Mouse (Mus musculus) right cerebral cortex, postnatal 25 days (tissue): ENCODE measurements at regions not wholly inside any gene's neighbourhood (a gene's known extent, or its start where the extent isn't known, plus 50 kb on each side); places are given as distances from the start of the nearest gene placed in this dataset.

Experiments used
- DNase-seq: peaks from one replicate; pipeline ENCODE4 v3.0.0; 2022

DNA sequence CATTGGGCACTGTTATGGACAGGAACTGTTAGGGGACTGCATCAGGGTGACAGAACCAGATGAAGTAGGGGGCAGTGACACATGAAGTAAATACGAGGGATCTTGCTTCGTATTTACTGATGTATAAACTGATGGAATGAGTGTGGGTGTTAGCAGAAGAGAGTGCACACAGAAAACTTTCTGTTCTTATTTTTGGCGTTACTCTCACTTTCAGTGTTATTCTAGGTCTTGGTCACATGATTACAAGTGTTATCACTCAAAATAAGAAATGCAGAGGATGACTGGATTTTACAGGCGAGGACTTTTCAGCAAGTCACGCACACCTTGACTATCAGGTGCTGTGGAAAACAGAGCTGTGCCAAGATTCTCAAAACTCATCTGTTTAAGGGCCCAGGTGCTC, 185.6 kb upstream of the Arhgap24 start:
- DNase-seq, result no peak

DNA sequence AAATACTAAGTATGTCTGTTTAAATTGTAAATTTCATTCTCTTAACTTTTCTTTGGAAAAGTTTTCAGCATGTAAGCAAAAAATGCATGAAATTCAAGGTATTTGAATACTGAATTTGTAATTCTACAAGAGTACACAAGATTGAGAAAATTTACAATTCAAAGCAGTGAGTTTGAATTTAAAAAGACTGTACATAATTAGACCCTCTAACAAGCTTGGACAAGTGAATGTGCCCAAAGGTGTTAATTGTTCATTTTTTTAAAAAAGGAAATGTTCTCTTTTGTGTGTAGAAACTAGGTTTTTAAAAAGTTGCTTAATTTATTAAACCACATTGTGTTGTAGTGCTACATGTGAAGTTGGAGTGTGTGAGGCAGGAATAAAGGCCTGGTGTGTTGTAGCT, 174.9 kb upstream of the Arhgap24 start:
- DNase-seq, result no peak

DNA sequence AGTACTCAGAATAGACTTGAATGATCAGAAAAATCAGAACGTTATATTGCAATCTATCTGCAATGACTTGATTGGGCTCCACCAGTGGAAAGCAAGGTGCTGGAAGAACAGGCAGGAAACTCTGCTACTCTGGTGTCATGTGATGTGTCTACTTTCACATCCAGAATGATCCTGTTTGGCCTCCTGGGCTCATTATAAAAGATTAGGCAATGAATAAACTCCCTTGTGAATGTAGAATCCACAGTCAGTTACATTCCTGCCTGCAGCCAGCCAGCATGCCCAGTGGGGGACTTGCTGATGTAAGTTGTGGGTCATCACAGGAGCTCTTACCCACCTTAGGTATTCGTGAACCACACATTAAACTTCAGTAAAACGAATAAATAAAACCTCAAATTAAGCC, 174.5 kb upstream of the Arhgap24 start:
- DNase-seq, result no peak

DNA sequence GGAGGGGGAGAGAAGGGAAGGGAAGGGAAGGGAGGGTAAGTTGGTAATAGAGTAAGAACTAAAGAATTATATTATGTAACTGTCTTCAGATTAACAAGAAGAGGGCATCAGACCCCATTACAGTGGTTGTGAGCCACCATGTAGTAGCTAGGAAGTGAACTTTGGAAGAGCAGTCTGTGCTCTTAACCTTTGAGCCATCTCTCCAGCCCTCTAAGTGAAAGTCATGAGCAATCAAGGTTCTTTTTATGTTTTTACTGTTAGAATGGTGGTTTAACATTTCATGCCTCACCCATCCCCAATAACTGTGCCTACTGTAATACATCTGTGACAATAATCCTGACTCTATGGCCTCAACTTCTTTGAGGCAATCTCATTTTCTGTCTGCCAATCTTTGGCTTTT, 169.6 kb upstream of the Arhgap24 start:
- no peak for DNase-seq

DNA sequence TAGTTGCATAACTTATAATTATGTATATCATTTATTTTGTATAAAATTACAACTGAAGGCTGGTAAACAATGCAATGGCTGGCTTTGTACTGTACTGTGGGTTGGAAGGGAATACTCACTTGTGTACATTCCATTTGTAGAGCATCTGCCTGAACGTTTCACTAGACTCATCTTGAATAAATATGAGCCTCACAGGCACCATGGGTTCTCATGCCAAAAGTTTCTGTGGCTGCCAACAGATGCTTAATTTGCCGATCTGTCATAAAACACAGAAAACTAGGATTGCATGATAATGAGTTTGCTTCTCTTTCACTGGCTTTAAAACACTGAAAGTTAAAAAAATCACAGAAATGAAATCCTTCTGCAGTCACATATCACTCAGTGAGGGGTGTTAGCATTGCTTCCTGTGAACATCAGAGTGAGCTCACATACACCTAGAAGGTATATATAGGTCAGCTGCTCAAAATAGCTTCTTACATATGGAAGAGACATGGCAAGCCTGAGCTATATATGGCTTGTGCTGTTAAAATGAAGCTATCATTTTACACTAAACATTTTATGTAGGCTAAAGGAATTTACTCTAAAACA, 152.9 kb upstream of the Arhgap24 start:
- DNase-seq, result peak; percentile 8

DNA sequence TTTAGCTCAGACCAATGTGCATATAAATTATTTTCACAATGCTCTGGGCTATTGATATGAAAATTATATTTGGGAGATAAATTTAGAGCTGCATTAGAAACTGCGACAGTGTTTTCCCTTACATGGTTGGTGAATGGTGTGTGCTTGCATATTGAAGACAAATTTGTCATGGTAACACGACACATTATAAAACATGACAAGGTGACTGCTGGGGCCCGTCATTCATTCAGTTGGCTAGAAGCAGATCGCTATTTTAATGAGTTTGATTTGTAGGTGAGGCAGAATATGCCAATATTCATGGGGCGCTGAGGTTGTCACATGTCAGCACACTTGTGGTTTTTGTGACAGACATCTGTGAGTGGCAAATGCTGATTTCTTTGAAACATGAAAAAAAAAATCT, 147.3 kb upstream of the Arhgap24 start:
- no peak for DNase-seq

DNA sequence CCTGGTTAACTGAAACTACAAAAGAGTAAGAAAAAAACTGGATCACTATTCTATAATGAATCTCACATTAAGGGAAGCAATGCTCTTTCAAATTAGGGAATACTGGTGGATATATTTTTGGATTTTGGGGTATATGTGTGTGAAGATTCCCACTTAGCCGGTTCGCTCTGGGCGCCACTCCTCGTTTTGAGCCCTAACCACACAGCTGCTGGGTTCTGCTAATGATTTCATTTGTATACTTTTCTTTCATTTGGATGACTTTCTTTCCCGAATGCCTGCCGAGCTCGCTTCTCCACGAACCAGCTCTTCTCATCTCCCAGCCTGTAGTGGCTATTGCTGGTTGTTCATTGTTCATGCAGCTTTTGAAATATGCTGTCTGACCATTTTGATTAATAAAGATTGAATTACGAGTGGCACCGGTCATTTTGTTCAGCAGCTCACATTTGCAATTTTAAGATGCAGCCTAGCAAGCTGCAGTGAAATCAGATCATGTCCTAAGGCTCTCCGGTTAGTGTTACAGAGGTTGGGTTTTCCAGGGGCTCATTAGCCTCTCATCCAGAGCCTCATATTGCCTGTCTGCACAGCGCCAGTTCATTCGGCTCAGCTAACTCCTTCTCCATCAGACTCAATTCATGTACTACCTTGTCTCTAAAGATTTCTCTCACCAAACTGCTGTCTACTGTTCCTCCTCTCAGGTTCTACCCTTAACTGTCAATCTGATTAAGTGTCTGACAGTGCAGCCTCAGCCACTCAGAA, 146.6 kb upstream of the Arhgap24 start:
- DNase-seq, result no peak

DNA sequence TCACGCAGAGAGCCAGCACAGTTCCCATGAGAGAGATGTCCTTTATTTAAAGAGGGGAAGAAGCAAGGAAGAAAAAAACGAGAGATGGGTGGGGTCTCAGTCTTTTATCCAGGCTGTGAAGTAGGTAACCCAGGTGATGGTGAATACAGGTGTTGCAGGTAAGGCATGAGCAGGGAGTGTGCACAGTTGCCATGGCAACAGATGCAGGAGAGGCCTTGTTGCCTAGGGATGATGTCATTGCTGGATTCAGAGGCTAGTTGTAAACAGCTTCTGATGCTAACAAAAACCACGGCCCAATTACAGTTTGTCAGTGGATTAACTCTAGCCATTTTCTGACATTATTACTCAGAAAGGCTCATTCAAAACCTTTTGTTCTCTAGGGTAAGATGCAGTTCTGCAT, 114.7 kb upstream of the Arhgap24 start:
- peak; percentile 8 for DNase-seq

DNA sequence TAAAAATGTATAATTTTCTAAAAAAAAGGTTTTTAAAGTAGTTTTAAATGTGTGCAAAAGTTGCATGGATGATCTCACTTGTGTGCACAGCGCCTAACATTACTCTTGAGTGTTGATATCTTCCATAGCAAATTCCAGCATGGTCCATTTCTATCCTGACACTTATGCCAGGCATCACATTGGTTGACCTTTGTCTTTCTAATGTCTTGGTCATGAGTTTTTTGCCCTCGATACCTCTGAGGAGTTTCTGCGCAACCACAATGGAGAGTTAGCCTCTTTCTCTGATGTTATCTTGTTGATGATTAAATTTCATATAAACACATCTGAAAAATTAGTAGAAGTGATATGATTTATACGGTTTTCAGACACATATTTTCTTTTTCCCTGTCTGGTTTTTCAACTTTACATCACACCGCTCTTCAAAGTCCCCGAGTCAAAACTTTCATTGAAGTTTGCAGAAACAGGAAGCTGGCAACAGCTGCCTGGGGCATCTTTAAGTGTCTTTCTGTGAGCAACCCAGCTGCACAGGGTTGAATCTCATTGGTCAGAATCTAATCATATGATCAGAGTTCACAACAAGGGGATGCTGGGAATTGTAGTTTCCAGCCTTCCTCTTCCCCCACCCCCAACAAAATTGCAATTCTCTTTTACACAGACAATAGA, 107.8 kb upstream of the Arhgap24 start:
- no peak for DNase-seq

DNA sequence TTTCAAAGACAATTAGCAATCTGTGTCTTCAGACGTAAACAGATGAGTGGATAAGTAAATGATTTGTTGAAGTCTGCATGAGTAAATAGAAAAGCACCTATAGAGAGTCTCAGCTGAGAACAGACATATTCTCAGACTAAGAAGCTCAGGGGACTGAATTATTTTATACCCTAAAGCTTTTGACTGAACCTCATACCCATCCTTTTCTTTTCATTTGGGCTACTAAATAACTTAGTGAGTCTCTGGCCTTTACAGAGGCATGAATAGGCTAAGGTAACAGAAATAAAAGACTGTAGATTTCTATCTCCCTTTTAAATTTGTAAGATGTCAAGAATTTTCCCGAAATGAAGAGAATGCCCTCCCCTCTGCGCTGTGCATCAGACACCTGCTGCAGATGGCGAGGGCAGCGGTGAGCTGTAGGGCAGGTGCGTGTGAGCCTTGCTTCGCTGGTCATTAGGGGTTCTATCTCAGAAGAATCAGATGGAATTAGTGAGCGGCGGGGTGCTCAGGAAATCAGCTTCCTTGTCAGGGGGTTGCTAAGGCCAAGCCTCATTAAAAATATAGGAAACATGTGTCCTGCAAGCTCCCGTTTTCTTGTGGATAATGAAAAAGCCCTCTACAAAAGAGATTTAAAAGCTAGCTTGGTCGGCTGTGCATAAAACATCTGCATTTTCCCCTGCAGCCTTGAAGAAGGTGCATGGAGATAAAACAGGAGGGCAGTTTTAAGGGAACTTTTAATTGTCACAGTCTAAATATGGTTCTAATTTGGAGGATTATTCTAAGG, 107.0 kb upstream of the Arhgap24 start:
- no peak for DNase-seq

DNA sequence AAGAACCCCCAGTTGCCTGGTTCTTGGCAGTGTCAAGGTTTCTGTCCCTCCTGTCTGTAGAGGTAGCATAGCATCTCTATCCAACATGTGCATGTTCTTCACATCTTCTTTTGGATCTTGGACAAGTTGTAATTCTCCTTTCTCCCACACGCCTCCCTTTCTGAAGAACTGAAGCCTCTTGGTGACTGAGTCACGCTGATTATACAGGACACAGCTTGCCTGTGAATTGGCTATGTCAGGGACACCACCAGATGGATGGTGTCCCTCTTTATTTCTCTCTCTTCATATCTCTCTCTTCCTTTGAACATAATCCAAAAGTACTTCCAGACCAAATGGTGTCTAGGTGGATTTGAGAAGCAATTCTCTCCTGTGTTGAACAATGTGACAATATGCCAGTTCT, 105.9 kb upstream of the Arhgap24 start:
- DNase-seq, result no peak

DNA sequence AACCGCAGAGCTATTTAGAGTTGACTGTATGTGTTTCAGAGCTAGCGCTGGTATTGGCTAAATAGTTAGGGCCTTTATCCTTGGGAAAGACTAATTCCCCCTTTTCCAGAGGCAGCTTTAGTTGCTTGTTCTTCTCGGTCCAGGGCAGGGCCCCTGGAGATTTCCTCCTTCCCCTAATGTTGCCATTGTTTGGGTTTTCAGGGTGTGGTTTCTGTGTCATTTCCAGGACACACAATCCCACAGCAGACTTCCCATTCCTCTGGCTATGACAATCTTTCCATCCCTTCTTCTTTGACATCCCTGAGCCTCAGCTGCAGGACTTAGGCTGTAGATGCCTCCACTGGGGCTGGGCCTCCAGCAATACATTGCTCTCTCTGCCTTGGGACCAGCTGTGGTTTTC, 87.2 kb upstream of the Arhgap24 start:
- DNase-seq, result no peak

DNA sequence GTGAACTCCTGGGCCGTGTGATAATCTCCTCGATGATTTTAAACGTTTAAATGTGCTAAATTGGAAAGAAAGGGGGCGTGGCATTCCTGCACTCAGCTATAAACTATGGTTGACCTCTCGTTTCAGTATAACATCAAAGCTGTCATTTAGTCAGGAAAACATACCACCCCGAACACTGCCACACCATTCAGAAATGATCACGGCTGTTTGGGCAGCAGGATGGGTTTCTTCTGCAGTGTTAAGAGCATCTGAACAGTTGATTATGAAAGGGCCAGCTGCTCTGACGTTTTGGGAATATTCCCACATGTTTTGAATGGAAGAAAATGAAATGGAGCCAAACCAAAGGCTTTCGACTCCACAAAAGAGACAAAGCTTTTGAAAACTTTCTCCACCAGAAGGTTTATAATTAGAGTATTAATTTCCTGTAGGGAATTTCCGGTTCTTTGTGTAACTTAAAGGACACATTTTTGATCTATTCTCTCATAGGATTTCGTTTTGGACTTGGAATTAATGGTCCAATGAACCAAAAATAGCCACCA, 85.5 kb upstream of the Arhgap24 start:
- DNase-seq, result no peak

DNA sequence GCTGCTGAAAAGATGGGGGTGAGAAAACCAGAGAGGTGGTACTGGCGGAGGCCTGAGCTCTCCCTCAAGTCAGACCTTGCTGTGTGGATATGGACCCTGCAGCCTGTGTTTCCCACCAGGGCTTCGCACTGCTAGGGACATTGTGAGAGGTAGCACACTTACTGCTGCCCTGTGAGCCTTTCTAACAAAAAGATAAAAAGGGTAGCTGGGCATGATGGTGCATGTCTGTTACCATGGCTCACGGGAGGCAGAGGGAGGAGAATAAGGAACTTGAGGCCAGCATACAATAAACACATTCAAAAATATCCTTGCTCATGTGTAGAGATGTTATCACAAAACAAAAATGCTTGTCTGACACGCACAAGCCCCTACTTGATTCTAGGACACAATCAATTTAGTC, 82.2 kb upstream of the Arhgap24 start:
- no peak for DNase-seq

DNA sequence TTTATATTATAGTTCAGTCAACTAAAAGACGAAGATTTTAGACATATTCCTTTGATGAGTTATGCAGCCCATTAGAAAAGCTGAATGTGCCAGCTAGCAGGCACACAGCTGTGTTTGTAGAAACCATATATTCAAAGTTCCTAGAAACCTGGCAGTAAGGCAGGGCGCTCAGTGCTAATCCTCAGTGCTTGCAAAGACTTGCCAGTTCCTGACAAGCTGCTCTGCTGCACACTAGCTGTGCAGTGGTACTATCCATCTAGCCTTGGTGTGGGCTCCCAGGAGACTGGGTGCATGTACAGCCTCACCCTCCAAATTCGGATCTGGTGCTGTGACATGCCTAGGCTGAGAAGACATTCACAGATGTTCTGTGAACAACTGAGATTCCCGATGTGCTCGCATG, 63.5 kb upstream of the Arhgap24 start:
- DNase-seq, result peak; percentile 6

DNA sequence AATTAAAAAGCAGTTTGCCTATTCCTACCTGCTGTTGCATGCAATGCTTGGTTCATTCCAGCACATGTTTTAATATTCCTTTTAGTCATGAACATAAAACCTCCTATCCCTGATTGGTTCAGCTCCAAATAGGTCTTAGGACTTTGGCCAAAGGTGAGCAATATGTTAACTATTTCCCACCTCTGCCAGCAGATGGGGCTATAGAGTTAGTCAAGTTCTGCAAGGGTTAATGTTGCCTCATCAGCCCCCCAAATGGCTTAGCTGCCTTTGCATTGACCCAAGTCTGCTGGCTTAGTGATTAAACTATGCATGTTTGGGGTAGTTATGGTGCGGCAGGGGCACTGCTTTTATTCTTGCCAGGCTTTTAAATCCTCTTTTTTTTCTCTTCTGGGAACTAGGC, 62.1 kb upstream of the Arhgap24 start:
- DNase-seq, result no peak

DNA sequence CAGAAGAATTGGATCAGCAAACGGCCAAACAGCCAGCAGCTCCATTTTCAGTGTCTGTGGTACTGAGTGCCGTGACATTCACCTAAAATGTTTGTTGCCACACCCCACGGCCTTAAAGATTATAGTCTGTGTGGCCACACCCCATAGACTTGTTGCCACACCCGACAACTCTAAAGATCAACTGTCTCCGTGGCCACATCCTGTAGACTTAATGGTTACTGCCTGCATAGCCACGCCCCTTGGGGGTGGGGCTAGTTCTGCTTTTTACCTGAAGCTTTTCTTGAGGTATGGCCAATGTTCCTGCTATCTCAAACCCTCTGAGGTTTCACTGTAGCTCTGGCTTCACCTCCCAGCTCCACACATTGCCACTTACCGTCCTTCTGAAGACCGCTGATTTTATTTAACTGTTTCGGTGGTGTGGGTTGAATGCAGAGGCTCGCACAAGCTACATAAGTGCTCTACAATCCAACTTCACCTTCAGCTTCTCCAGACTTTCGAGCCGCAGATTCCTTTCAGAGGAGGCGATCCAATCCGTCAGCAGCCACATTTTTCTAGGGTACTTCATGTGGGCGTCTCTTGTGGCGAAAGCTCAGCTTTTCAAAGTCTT, 56.5 kb upstream of the Arhgap24 start:
- no peak for DNase-seq

DNA sequence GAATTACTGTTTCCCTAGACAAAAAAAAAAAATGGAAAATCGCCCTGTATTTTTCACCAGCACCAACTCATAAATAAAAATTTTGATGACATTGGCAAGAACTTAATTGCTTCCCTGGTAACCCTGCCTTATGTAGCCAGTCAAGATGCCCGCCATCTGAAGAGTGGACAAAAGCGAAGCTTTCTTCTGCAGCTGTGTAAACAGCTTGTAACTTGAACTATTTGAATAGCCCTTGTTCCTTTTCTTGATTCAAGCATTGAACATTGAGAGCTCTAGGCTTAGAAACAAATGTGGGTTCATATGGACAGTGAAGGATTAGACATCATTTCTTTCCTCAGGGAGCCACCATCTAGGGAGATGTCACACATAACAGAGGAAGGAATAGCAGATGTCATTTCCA, 52.9 kb upstream of the Arhgap24 start:
- no peak for DNase-seq
